Mouse (Mus musculus): Measurements from ENCODE around the gene Tmem94.

The Tmem94 gene

DNA sequence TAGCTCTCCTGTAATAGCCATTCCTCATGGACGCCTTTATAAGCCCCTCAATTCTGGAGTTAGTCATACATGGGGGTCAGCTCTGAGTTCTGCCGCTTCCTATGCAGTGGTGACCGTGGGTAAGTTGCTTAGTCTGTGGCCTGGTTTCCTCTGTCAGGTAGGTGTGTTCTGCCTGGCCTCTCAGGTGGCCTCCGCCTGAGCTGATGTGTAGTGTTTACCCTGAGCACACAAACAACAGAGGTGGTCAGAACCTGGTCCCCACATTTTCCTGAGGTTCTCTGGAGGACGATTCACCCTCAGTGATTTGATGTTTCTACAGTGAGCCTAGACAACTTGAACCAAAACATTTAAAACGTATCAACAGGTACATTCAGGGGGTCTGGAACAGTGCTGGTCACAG lies 66.8 kb downstream of the Tmem94 start:
- no peak for DNase-seq (ENCODE audit: low spot score)

DNA sequence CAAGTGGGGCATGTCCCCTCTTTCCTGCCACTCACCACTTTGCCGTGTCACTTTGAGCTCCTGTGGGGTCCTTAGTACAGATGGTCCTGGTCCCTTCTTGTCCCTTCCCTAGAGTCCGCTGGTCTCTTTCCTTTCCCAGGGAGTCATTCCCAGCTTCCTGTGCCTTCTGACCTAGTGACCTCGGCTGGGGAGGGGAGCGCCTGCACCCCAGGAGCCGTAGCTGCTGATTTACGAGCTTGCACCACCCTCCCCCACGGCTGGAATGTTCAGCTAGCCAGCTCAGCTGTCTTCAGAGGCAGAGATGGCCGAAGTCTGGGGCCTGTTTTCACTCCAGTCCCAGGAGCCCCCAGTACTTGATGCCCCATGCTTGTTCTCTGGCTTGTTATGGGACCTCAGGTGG lies 67.3 kb downstream of the Tmem94 start:
- DNase-seq (ENCODE audit: low spot score): no peak

DNA sequence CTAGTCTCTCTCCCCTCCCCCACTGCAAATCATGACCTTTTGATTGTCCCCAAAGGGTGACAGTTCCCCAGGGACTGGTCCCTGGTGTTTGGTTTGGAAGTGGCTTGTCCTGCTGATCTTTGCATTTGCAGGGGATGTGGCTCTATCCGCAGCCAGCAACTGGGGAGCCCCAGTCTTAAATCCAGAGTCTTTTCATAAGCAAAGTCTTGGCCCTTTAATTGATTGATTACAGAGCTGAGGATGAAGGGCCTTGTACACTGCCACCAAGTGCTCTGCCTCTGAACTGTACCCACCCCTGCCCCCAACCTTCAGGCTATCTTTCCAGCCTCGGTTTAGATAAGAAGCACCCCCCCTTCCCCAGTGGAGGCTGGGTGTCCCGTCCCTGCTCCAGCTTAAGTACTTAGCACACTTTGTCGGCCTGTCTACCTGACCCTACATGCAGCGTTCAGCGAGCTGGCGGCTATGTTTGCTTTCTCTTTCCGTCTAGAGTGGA lies 67.8 kb downstream of the Tmem94 start:
- no peak for DNase-seq (ENCODE audit: low spot score)

DNA sequence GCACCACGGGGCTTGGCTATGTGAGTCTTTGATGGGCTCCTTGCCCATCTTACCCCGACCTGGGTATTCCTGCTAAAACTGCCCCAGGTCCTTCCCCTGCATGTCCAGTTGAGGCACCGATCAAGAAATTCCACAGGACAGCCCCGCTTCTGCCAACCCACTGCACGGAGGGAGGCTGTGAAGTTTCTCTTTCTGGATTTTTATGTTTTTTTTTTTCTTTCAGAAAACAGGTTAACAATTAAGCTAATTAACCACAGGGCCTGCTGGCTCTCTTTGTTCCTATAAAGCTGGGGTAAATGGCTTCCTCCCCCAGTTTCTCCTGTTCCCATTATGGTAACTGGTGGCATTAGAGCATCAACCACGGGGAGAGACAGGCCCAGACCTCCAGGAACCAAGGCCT lies 68.8 kb downstream of the Tmem94 start:
- DNase-seq (ENCODE audit: low spot score): no peak

- no peak for DNase-seq (ENCODE audit: low spot score)
These were observed 71.6 kb downstream of the Tmem94 start for GRCm38 (mm10) chr11:115836656-115837395.

GRCm38 (mm10) chr11:115837606-115838345 lies 72.5 kb downstream of the Tmem94 start:
- DNase-seq (ENCODE audit: low spot score): no peak

DNA sequence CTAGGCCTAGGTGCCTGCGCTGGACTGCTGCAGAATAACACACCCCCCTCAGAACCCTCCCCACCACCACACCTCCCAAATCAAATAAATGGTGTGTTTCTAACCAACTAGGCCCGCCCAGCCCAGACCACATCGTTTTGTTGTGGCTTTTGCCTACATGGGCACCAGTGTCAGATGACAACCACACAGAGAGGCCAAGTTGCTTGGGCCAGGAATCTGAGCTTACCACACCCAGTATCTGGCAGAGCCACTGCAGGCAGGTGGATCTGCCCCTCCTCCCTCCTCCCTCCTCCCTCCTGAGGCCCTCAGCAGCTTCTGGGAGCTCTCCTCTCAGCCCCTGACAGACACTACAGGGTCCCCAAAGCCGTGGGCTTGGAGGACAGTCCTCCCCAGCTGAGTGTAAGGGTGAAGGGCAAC lies 73.7 kb downstream of the Tmem94 start:
- DNase-seq (ENCODE audit: low spot score): no peak

- no peak for DNase-seq (ENCODE audit: low spot score)
These were observed 74.5 kb downstream of the Tmem94 start for GRCm38 (mm10) chr11:115839732-115840131.

DNA sequence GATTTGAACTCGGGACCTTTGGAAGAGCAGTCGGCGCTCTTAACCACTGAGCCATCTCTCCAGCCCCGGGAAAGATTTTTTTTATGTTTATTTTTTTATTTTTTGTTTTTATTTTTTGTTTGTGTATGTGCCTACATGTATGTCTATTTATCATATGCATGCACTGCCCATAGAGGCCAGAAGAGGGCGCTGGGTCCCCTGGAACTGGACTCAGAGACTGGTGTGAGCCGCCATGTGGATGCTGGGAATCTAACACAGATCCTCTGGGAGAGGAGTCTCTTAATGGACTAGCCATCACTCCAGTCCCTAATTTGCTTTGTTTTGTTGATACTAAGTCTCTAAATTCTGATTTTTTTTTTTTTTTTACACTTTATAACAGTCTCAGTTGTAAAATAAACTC lies 75.8 kb downstream of the Tmem94 start:
- DNase-seq (ENCODE audit: low spot score): no peak

DNA sequence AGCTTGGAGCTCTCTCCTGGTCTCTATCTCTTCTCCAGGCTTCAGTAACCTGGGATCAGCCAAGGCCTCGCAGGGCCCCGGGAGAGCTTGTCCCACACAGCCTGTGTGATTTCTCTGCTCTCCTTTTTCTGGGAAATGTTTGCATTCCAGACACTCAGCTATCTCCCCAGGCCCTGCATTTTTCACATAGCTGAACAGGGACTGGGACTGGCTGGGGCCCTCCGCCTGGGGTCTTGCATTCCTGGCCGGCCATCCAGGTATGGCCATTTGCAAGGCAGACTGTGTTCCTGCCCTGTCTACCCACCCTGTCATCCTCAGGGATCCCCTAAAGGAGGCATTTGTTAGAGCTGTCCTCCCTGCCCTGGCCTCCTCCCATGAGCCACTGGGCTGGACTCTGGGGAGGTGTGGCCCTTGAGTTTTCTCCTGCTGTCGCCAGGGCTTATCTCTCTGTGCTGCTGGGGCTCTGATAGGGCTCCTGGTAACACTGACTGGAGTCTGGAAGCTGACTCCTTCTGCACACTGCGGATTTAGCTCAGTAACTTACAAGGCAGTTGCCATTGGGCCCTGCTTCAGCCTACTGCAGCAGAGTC lies 76.8 kb downstream of the Tmem94 start:
- no peak for DNase-seq (ENCODE audit: low spot score)

DNA sequence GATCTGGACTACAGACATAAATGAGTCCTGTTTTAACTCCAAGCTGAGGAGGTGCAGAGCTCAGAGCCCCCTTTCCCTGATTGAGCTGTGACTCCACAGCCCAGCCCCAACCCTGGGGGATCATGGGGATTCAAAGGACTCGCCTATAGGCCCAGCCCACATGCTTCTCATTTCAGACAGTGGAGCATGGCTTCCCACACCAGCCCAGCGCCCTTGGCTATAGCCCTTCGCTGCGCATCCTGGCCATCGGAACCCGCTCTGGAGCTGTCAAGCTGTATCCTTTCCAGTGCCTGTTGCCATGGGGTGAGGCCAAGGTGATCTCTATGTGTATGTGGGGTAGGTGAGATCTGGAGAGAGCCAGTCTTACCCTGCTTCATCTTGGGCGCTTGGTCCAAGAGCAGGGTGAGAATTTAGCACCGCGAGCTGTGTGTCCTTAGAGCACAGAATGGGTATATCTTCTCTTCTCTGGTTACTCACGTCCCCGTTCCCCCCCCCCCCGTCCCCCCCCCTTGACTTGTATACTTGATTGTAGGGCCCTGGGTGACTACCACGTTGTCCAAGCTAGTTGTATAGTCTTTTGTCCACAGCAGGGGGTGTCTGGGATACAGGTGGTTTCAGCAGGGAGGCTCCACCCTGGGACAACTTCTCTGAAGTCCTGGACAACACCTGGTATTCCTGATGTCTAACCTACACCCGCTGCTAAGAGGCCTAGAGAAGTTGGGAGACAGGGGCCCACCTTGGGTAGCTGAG lies 78.1 kb downstream of the Tmem94 start:
- no peak for DNase-seq (ENCODE audit: low spot score)

DNA sequence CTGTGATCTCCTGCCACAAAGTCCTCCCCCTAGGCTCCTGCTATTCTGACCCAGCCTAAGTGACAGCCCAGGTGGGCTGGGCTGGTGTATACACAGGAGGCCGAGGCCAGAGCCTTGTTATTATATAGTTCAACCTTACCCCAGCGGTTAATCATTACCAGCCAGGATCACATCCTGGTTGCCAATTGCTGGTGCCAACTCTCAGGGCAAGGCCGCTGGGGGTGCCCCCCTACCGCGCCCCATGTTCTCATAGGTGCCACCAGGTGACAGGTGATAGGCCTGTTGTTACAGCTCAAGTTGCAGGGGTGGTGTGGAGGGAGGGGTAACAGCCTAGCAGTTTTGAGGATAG lies 78.6 kb downstream of the Tmem94 start:
- no peak for DNase-seq (ENCODE audit: low spot score)

DNA sequence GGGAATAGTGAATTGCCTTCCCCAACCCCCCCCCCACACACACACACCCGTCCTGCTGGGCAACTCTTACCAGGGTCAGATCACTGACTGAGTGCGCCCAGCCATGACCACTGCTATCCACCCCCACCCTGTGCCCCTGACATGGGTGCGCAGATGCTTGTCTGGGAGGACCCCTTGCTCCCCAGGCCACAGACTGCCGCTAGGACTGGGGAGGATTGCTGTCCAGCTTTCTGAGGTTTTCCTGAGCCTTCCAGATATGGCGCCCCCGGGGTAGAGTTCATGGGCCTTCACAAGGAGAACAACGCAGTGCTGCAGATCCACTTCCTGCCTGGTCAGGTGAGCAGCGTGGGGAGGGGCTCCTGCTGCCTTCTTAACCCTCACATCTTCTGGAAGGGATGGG lies 79.0 kb downstream of the Tmem94 start:
- no peak for DNase-seq (ENCODE audit: low spot score)

DNA sequence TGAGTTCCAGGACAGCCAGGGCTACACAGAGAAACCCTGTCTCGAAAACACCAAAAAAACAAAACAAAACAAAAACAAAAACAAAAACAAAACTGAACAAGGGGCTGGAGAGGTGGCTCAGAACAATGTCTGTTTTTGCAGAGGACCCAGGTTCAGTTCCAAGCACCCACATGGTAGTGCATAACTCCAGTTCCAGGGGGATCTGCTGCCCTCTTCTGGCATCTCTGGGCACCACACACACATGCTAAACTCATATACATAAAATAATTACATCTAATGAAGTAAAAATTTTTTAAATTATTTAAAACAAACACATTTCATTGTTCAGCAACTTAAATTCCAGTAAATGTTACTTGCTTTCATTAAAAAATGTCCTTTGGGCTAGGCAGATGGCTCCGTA lies 80.6 kb downstream of the Tmem94 start:
- DNase-seq (ENCODE audit: low spot score): no peak
